Mouse (Mus musculus): Measurements from ENCODE around the gene Arhgap20.

Arhgap20 gene

DNA sequence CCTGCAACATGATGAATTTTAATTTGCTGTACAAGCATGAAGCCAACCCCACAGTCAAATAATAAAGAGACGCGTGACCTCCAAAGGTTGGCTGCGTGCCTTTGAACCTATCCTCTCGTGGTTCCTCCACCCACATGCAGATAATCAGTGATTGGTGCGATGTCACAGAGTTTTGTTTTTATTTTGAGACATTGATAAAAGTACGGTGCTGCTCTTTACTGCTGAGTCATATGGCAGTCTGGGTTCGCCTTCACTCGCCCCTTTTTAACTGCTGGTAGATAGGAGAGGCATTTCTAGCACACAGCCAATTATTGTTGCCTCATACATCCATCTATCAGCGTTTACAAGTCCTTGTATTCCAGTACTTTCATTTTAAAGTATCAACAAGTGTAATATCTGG lies 34.0 kb downstream of the Arhgap20 start:
- no peak for DNase-seq

DNA sequence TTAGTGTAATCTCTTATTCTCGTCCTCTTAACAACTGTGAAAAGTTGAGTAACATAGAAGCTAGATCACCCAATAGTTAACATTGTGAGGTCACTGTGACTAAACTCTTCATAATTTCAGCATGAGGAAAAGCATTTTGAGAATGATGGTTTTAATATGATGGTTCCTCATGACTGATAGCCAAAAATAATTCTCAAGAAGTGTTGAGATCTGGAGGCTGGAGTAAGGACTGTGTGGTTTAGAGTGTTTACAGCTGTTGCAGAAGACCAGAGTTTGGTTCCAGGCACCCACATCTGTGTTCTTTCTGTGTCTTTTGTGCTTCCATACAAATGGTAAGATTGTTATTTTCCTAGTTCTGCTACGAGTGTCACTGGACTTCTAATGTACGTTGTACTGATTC lies 42.1 kb downstream of the Arhgap20 start:
- DNase-seq = no peak

DNA sequence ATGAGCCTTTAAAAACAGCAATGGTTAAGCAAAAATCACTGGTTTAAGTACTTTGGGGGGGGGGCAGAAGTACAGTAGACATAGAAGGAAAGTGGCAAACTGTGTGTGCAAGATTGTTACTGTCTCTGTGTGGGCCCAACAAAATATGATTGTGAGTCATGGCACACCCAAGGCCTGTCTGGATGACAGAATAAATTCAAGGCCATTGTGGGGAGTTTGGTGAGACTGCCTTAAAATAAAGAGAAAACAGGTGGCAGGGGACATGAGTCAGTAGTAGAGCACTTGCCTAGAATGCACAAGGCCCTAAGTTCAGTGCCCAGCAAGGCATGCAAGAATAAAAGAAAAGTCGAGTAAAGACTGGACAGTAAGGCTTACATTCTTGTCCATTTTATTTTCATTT lies 47.8 kb downstream of the Arhgap20 start:
- DNase-seq = no peak

DNA sequence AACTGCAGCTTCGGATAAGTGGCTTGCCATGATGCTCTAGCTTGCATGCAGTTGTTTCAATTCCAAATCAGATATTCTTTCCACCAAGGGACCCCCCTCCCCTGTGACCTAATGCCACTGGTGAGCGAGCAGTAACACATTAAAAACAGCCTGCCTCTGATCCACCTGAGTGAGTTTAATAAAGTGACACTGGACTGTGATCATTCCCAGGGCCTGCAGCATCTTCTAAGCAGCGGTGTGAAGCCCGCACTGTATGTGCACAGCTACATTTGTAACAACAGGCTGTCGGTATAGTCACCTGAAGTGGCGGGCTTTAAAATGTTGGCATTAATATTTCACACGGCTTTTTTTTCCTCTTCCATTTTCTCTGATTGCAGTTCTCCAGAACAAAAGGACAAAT lies 59.4 kb downstream of the Arhgap20 start:
- DNase-seq = no peak

DNA sequence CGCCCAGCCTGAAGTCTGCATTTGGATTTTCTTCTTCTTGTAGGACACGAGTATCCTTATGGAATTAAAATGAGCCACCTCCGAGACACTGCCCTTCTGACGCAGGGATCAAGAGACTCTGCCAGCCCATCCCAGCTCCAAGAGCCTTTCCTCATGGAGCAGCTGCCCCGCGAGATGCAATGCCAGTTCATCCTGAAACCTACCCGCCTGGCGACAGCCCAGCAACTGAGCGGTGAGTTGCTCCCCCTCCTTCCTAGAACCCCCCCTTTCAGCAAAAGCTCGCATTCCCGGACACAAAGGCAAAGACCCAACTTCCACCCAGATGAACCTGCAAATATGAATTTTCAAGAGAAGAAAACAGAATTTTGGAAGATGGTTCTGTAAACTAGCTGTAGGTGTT lies 66.5 kb downstream of the Arhgap20 start:
- peak; percentile 16 to 20 for DNase-seq

DNA sequence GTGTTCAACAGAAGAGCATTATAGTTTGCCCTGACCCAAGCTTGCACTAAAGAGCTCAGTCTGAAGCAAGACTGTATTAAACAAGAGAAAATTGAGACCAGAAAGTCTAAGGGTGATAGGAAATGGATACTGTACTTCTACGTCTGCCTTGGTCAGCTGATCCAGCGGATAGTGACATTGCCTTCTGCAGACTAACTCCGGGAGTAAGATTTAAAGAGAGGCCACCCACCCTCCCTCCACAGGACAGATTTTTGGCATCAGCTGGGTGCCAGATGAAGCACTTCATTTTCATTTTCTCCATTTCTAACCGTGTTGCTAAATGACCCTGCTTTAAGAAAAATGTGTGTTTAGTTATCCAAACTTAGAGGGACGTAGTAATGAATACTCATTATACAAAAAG lies 67.2 kb downstream of the Arhgap20 start:
- no peak for DNase-seq

DNA sequence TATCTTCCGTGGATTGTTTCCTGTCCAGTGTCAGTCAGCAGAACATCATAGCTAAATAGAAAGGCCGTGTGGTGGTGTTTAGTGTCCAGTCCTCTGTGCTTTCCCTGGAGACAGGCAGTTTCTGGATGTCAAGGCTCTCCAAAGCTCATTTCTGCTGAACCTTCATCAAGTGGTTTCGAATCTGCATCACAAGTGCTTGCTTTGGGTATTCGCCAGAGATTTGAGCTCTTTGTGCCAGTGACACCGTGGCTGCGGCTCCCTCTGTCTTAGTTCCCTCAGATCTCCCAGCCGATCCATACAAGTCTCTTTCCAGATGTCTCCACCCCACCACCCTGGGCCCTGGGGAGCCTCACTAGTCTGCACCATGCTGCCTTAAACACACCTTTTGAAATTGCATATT lies 72.6 kb downstream of the Arhgap20 start:
- no peak for DNase-seq

DNA sequence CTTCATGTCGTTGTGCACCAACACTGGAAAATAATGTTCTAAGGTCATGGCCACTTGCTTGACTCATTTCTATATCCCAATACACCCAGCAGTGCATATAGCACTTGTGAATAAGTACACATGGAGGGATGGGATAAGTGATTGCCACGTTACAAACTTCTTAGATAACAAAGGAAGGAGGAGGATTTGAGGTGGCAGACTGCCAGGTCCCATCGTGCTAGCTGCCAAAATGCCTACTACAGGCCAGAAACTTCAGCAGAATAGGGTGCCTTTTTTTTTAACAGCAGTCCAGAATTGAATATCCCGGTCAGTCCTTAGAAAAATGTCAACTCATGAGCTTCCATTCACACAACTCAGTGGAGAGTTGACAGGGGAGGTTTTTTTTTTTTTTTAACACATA lies 78.1 kb downstream of the Arhgap20 start:
- peak; percentile 27 to 31 for DNase-seq

DNA sequence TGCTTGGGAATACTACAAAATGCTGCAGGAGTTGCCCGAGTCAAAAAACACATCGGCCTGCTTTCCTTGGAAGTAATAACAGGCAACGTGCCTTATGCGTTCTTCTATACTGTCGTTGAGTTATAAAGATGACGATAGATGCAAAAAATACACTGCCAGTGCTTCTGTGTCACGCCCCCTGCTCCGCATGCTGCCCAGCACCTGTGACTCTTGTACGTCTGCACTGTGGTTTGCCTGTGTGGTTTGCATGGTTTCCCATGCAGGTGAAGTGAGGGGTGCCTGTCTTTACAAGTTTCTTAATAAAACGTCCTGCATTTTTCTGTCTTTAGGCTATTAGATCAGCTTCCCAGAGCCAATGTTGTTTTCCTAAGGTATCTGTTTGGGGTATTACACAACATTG lies 80.7 kb downstream of the Arhgap20 start:
- DNase-seq = no peak

DNA sequence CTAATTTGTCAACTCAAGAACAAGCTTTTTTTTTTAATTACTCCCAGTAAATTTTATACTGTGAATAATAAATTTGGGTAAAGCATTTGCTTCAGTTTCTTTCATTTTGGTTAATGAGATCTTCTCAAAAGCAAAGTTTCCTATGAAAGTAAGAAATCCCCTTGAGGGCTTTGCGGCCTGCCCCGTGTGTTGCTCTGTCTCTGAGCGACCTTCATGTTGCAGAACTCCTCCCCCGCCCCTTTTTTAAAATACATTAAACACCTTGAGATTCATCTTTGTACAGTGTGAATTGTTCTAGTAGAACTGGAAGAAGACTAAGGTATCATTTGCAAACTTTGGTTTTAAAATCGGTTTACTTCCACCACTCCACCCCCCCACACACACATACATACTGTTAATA lies 88.6 kb downstream of the Arhgap20 start:
- DNase-seq = no peak

DNA sequence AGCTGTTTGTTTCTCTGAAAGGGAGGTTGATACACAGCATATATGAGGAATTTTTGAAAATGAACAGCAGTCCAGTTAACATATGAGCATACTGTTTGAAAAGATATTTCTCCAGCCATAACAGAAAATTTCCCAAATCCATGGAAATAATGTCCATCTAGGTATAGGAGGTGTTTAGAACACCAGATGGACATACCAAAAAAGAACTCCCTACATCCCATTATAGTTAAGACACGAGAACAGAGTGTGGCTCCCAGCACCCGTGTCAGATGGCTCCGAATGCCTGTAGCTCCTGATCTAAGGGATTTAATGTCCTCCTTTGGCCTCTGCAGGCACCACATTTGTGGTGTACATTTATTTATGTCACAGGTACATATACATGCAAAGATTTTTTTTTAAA lies 99.1 kb downstream of the Arhgap20 start:
- DNase-seq = no peak

DNA sequence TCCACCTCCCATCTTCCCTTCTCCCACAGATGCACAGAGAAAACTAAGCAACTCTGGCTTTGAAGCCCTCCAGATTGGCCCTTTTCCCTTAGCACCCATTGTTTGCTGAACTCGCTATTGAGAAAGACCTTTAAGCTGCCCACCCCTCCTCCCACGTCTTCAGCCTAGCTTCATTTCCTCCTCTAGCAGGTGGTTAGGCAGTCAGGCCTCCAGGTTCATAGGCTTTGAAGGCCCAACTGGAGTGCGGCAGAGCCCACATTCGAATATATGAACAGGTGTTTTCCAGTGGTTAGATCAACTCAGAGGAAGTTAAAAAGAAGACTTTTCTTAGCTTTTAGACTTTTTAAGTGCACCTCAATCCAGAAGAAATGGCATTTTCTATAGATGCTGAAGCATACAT lies 101.5 kb downstream of the Arhgap20 start:
- no peak for DNase-seq

DNA sequence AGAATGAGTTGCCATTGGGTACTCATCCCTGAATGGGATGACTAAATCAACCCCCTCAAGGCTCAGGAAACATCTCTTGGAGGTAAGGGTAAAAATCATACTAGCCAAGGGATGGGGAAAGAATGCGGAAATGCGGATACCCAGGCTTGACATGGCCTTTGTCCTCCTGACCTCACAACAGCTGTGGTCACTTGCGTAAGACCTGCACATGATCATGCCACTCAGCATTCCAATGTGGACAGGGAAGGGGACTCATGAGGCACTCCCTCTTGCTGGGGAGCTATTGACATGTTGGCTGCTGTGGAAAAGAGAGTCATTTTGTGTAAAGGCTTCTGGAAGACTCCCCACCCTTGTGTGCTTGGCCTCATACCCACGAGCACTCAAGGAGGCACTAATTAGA lies 103.9 kb downstream of the Arhgap20 start:
- no peak for DNase-seq

DNA sequence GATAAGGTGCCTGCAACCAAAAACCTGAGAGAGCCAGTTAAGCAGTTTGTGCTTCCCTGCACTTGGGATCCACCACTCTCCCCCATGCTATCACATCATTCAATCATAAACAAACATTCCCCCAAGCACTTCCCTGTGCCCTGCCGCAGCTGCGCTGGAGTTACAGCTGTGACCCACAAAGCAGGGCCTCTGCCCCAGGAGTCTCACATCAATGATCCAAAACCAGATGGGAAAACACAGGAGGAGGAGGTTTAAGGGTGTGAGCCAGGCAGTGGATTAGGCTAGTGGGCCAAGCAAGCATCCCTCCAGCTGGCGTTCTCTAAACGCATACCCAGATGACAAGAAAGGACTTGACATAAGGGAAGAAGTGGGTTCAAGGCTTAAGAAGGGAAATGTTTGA lies 109.2 kb downstream of the Arhgap20 start:
- DNase-seq = no peak

DNA sequence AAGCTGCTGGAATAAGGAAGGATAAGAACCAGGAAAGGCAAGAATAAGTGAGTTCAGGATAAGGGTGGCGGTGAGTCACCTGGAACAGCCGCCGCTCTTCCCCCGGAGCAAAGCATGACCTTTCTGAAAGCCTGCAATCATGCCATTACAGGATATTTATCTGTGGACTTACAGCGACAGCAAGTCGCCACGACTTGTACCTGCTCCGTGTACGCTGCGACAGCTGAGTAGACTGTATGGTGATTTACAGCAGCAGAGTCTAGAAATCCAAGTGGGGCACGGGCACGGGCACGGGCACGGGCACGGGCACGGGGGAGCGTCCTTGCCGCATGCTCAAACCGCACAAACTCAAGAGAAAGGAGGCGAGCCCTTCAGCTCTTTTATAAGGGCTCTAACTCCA lies 110.4 kb downstream of the Arhgap20 start:
- no peak for DNase-seq

DNA sequence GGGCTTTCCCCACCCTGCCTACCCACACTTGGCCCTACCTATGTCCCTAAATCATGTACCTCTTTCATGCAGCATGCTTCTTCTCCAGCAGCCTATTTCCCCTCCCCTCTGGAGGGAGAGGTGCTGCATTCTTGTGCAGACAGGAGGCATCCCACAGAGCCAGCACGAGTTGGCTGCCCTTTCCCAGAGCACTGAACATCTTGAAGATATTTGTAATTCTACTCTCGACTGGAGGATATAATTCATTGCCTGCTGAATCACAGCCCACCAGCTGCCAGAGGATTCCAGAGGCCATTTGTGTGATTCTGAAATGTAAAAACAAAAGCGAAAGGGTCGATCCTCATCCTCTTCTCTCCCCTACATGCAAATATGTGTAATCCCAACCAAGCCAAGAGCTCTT lies 116.2 kb downstream of the Arhgap20 start:
- no peak for DNase-seq

DNA sequence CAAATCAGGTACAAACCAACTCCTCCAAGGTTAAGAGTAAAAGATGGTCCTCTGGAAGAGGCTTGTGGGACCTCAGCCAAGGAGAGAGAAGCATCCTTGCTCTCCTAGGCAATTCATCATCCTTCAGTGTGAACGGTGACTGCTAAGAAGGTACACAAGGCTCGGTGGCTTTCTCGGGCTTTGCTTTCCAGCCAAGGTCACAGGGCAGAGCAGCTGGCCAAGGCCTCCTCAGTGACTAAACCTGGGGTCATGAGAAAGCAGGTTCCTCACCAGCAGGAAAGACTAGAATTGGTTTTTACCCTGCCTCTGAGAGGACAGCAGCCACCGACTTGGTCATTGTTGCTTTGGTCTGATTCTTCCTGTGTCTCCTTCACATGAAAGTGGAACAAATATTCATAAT lies 116.7 kb downstream of the Arhgap20 start:
- no peak for DNase-seq

DNA sequence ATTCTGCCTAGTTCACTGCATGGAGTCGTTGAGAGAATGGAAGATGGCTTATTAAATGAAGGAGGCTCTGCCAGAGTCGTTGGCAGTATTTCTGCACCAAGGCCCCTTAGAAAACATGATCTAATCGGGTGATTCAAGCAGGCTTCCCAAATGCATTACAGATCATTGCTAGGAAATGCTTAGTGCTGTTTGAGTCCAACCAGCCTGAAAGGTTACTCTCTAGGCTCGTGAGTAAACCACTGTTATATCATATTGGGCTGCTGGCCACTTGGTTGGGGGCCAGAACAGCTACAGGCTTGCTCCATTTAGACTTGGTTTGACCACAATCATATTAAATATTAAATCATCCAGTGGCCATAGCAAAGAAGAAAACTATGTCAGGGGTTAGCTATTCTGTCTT lies 118.2 kb downstream of the Arhgap20 start:
- no peak for DNase-seq

DNA sequence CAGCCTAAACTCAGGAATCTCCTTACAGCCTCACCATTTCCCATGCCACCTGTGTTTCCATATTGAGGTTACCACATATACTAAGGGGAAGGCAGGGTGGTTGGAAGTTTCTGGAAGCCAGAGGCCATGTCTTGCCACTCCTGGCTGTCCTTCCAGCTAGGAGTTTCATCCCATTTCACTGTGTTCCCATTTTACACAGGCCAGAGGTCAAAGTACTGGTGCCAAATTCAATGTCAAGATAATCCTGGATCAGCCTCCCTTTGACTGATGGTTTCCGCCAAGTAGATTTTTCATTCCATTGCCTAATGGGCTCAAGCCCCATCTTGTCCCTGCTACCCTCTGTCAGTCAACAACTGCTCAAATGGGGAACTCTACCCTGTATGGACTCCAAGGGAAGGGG lies 127.8 kb downstream of the Arhgap20 start:
- no peak for DNase-seq

All from cerebellum, postnatal 36 days (tissue).